Mouse (Mus musculus) liver, embryonic 11.5 days (tissue): ENCODE data around the gene Ntn4. TPM values are rescaled to one million over a fixed set of nuclear protein-coding genes. Genes with fewer than 3 reads are reported as not detected.

Experiments used
- ATAC-seq: fragments of 200-750 bp; cut with Nextera tagmentation; replicated peaks from 2 replicates; pipeline ENCODE4 v1.8.0; 2017; ENCODE audit warnings: moderate number of reproducible peaks, mild to moderate bottlenecking, moderate TSS enrichment, moderate library complexity; ENCODE audit not compliant: low FRiP score
- DNase-seq: peaks from one replicate; pipeline ENCODE4 v3.0.0-alpha.2; 2017; ENCODE audit warnings: low spot score
- H3K27ac ChIP-seq: fragments of 300-500 bp; sonication (generic); 2 replicates; pipeline ENCODE4 v1.5.1; 2014; ENCODE audit warnings: mild to moderate bottlenecking, low read depth, low read length, control low read depth
- H3K27me3 ChIP-seq: fragments of 300-500 bp; sonication (generic); replicated peaks from 2 replicates; pipeline ENCODE4 v1.6.1; 2014; ENCODE audit warnings: low read length, mixed read lengths; ENCODE audit not compliant: control insufficient read depth, insufficient read depth
- H3K36me3 ChIP-seq: fragments of 300-500 bp; sonication (generic); 2 replicates; pipeline ENCODE4 v1.6.1; 2014; ENCODE audit warnings: mild to moderate bottlenecking, low read length, moderate library complexity, mixed read lengths; ENCODE audit not compliant: control insufficient read depth, insufficient read depth
- H3K4me1 ChIP-seq: fragments of 300-500 bp; sonication (generic); replicated peaks from 2 replicates; pipeline ENCODE4 v1.6.1; 2014; ENCODE audit warnings: low read length, mixed read lengths; ENCODE audit not compliant: control insufficient read depth, insufficient read depth
- H3K4me2 ChIP-seq: fragments of 300-500 bp; sonication (generic); 2 replicates; pipeline ENCODE4 v1.6.1; 2014; ENCODE audit warnings: mild to moderate bottlenecking, control low read depth, moderate library complexity
- H3K4me3 ChIP-seq: fragments of 300-500 bp; sonication (generic); 2 replicates; pipeline ENCODE4 v1.5.1; 2014; ENCODE audit warnings: low read depth, low read length, control low read depth
- H3K9ac ChIP-seq: fragments of 300-500 bp; sonication (generic); 2 replicates; pipeline ENCODE4 v1.6.1; 2014; ENCODE audit warnings: low read depth, low read length, control low read depth
- H3K9me3 ChIP-seq: fragments of 300-500 bp; sonication (generic); 2 replicates; pipeline ENCODE4 v1.6.1; 2016; ENCODE audit warnings: low read length, inconsistent platforms, mixed read lengths; ENCODE audit not compliant: control insufficient read depth
- WGBS: fragments of 180-500 bp; shearing (Covaris S2); extraction: QIAGEN DNeasy Blood & Tissue Kit; methylation state at CpG from one replicate; pipeline ENCODE4 v1.1.7; 2014; 5-methylcytosine and 5-hydroxymethylcytosine counted together
- polyA plus RNA-seq: library from polyadenylated mRNA; unstranded; fragments of >200 nt; fragmentation: Nextera tagmentation; extraction: Ambion mirVana; gene quantifications from 2 replicates; pipeline ENCODE4 v1.2.1, GENCODE M21; 2014

Gene Ntn4
- polyA plus RNA-seq, 1 experiment from 2014 or later = 0.60 TPM

GRCm38 (mm10) chr10:93647655-93648561 lies 7.4 kb downstream of the Ntn4 start:
- peak; percentile 53; the same call in 1 of the 2 replicates for ATAC-seq
- H3K4me3 ChIP-seq = no peak overlapping the region
- H3K9ac ChIP-seq = no peak overlapping the region
- H3K4me1 ChIP-seq = peaks cover 10% of the 10 kb centered on the region
- no peak overlapping the region for H3K27ac ChIP-seq
- H3K27me3 ChIP-seq = peaks cover 9% of the 10 kb centered on the region; the same call in 1 of the 2 replicates
- no peak overlapping the region for H3K4me2 ChIP-seq
- no peak for DNase-seq
- no peaks in the 10 kb centered on the region for H3K36me3 ChIP-seq
- WGBS = 68% methylated on average over 10 of the region's 10 CpGs
- H3K9me3 ChIP-seq = no peaks in the 10 kb centered on the region

GRCm38 (mm10) chr10:93648598-93649102 lies 8.2 kb downstream of the Ntn4 start:
- Histone ChIP-seq H3K4me1 (peaks cover 8% of the 10 kb centered on the region), H3K36me3 (no peaks in the 10 kb centered on the region), H3K27ac (no peak overlapping the region), H3K4me3 (no peak overlapping the region), H3K9me3 (no peaks in the 10 kb centered on the region), H3K9ac (no peak overlapping the region), H3K27me3 (peaks cover 7% of the 10 kb centered on the region; the same call in 1 of the 2 replicates), H3K4me2 (no peak overlapping the region)
- 81% methylated on average over 8 of the region's 8 CpGs for WGBS
- ATAC-seq (no peak), DNase-seq (no peak)

GRCm38 (mm10) chr10:93649127-93649526 lies 8.6 kb downstream of the Ntn4 start:
- Histone ChIP-seq H3K4me1 (peaks cover 8% of the 10 kb centered on the region), H3K9ac (no peak overlapping the region), H3K27ac (no peak overlapping the region), H3K36me3 (no peaks in the 10 kb centered on the region), H3K4me2 (no peak overlapping the region), H3K27me3 (peaks cover 6% of the 10 kb centered on the region; the same call in 1 of the 2 replicates), H3K4me3 (no peak overlapping the region), H3K9me3 (no peaks in the 10 kb centered on the region)
- WGBS = 76% methylated on average over 5 of the region's 5 CpGs
- ATAC-seq (no peak), DNase-seq (no peak)

- H3K9me3 ChIP-seq = no peaks in the 10 kb centered on the region
- H3K27me3 ChIP-seq = peaks cover 3% of the 10 kb centered on the region; the same call in 1 of the 2 replicates
- 90% methylated on average over 5 of the region's 5 CpGs for WGBS
- H3K9ac ChIP-seq = no peak overlapping the region
- H3K4me1 ChIP-seq = peaks cover 8% of the 10 kb centered on the region
- H3K36me3 ChIP-seq = no peaks in the 10 kb centered on the region
- ATAC-seq (no peak), DNase-seq (no peak)
- H3K4me2 ChIP-seq = no peak overlapping the region
- H3K4me3 ChIP-seq = no peak overlapping the region
- H3K27ac ChIP-seq = no peak overlapping the region
Measured at GRCm38 (mm10) chr10:93649600-93649999, 9.1 kb downstream of the Ntn4 start.

- Histone ChIP-seq H3K4me3 (no peak overlapping the region), H3K27me3 (peaks cover 3% of the 10 kb centered on the region; the same call in 1 of the 2 replicates), H3K4me1 (0 out of 2 replicates have a peak, but pooled peaks cover 2% of the 10 kb centered on the region), H3K27ac (no peak overlapping the region), H3K9me3 (no peaks in the 10 kb centered on the region), H3K4me2 (no peak overlapping the region), H3K36me3 (no peaks in the 10 kb centered on the region), H3K9ac (no peak overlapping the region)
- WGBS = 64% methylated on average over 2 of the region's 2 CpGs
- ATAC-seq = no peak
- DNase-seq = no peak
Measured at GRCm38 (mm10) chr10:93653322-93653721, 12.8 kb downstream of the Ntn4 start.

GRCm38 (mm10) chr10:93655428-93655827 lies 14.9 kb downstream of the Ntn4 start:
- ATAC-seq (no peak), DNase-seq (no peak)
- Histone ChIP-seq H3K9ac (no peak overlapping the region), H3K4me2 (no peak overlapping the region), H3K36me3 (no peaks in the 10 kb centered on the region), H3K4me1 (no peaks in the 10 kb centered on the region), H3K27ac (no peak overlapping the region), H3K4me3 (no peak overlapping the region), H3K9me3 (no peaks in the 10 kb centered on the region), H3K27me3 (peaks cover 3% of the 10 kb centered on the region; the same call in 1 of the 2 replicates)
- whole genome bisulfite sequencing = 72% methylated on average over 15 of the region's 15 CpGs

- Histone ChIP-seq H3K9ac (no peak overlapping the region), H3K4me2 (no peak overlapping the region), H3K27ac (no peak overlapping the region), H3K4me1 (no peaks in the 10 kb centered on the region), H3K4me3 (no peak overlapping the region), H3K27me3 (no peaks in the 10 kb centered on the region), H3K36me3 (no peaks in the 10 kb centered on the region), H3K9me3 (no peaks in the 10 kb centered on the region)
- DNase-seq (no peak), ATAC-seq (no peak)
- 70% methylated on average over 1 of the region's 1 CpGs for WGBS
Measured at GRCm38 (mm10) chr10:93659792-93660191, 19.3 kb downstream of the Ntn4 start.

GRCm38 (mm10) chr10:93661348-93661991 lies 21.0 kb downstream of the Ntn4 start:
- no peak overlapping the region for H3K9ac ChIP-seq
- no peaks in the 10 kb centered on the region for H3K9me3 ChIP-seq
- H3K27ac ChIP-seq = no peak overlapping the region
- WGBS = 80% methylated on average over 6 of the region's 6 CpGs
- H3K36me3 ChIP-seq = no peaks in the 10 kb centered on the region
- H3K27me3 ChIP-seq = no peaks in the 10 kb centered on the region
- H3K4me2 ChIP-seq = no peak overlapping the region
- no peak overlapping the region for H3K4me3 ChIP-seq
- no peak for DNase-seq
- ATAC-seq = no peak
- H3K4me1 ChIP-seq = peaks cover 6% of the 10 kb centered on the region
